Mouse (Mus musculus) ovary, postnatal 14 days (tissue): ENCODE measurements around the gene Gfod1.

Experiments used
- DNase-seq: peaks from one replicate; pipeline ENCODE4 v3.0.0; 2022; ENCODE audit warnings: low spot score

Gfod1 gene

DNA sequence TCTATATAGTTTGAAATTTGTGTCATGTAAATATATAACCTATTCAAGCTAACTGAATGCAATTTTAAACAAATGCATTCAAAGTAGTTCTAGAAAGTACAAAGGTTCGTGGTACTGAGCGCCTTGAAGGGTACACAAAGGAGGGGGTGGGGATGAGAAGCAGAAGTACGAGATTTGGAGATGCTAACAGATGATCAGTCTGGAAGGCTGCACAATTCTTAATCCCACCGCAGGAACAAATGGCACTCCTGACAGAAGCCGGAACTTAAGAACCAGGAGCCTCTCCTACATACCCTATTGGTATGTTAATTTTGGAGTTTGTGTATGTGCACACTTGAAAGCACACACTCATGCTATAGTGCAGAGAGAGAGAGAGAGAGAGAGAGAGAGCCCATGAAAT, 4.8 kb downstream of the Gfod1 start:
- no peak for DNase-seq

- no peak for DNase-seq
Observed at GRCm38 (mm10) chr13:43297526-43297925, 6.4 kb downstream of the Gfod1 start.

DNA sequence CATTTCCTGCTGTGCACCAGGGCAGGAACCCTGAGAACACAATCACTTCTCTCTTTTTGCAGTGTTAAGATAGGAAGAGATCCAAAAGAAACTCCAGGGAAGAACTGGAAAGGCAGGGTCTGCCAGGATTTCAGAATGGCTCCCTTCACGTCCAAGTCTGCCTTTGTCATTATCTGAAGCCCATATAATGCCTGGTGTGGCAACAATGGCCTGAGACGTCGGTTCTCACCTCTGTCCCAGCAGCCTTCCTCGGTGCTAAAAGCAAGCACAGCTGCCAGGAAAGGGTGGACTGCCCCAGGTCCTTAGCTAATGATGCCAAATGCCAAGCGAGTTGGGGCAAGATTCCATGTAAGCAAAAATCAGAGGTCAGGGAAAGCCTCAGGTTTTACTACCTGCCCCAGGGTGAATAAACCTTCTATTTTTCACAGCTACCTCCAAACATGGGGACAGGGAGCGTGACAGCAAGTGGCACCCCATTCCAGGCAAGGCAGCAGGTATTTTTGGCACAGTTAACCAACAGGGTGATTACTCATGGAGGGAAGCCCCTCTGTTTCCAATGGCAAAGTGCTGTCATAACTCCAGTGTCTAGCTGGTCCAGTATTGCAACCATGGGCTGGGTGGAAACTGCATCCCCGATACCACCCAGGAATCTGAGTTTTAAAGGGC, 7.7 kb downstream of the Gfod1 start:
- no peak for DNase-seq

- DNase-seq, result no peak
Observed at GRCm38 (mm10) chr13:43295684-43296083, 8.3 kb downstream of the Gfod1 start.

GRCm38 (mm10) chr13:43294957-43295590, 8.9 kb downstream of the Gfod1 start:
- no peak for DNase-seq

- no peak for DNase-seq
Observed at GRCm38 (mm10) chr13:43292892-43293291, 11.1 kb downstream of the Gfod1 start.

DNA sequence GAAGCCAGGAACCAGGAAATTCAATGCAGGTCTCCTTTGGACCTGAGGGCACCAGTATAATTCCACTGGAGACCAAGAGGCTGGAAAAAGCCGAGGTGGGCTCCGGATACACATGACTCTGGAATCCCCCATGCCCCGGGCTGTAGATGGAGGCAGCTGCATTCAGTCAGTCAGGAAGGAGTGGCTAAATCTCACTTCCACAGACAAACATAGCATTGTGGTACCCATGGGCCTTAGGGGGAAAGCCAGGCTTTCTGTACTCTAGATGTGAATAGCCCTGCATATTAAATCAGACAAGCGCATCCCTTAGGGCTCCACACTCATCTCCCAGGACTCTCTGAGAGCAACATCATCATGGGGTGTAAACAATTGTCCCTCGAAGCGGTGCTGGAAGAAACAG, 14.9 kb downstream of the Gfod1 start:
- no peak for DNase-seq

GRCm38 (mm10) chr13:43288444-43288843, 15.5 kb downstream of the Gfod1 start:
- DNase-seq, result no peak

DNA sequence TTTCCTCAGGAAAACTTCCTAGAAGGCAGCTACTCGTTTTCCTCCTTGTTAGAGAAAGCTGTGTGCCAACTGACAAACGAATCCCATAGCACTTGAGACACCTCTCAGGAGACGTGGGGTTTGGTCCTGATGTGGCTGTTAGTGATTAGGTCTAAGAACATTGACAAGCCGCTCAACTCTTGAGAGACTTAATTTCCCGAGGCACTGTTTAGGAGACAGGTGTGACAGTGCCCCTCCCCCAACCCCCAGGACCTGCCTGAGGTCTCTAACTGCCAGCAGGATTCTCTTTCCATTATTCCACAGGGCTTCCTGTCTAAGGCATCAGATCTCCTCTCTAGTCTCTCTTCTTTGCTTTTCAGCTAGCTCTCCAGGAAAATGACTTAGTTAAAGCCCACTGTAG, 15.9 kb downstream of the Gfod1 start:
- DNase-seq, result no peak

GRCm38 (mm10) chr13:43286836-43287235, 17.1 kb downstream of the Gfod1 start:
- DNase-seq, result no peak

GRCm38 (mm10) chr13:43284711-43285151, 19.2 kb downstream of the Gfod1 start:
- no peak for DNase-seq

GRCm38 (mm10) chr13:43273906-43274305, 30.1 kb downstream of the Gfod1 start:
- DNase-seq, result no peak

DNA sequence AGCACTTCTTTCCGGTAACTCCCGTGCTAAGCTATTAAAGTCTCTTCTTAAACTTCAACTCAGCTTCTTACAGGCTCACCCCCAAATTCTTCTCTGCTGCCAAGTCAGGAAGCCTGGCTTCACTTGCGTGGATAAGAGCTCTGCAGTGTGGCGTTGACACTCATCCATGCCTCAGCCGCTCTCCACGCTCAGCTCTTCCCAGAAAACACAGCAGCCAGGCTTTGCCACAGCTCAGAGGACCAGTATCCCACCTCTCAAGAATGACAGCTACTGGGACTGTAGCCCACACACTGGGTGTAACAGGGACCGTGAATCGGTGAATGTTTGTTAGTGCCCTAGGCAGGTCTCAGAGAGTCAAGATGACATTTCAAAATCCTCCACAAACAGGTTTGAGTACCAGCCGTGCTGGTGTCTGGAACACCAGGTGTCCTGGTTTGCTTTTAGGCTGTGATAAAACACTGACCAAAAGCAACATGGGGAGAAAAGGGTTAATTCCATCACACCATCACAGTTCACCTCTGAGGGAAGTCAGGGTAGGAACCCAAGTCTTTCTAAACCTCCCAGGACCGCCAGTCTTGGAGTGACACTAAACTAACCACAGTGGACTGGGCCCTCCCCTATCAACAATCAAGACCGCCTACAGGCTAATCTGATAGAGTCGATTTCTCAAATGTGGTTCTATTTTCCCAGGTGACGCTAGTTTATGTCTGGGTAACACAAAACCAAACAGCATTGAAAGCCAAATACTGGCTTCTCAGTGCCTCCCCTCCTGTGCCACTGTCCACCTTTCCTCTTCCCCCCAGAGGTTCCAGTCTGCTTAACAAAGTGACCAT, 31.5 kb downstream of the Gfod1 start:
- no peak for DNase-seq

GRCm38 (mm10) chr13:43271481-43271880, 32.5 kb downstream of the Gfod1 start:
- DNase-seq, result no peak

DNA sequence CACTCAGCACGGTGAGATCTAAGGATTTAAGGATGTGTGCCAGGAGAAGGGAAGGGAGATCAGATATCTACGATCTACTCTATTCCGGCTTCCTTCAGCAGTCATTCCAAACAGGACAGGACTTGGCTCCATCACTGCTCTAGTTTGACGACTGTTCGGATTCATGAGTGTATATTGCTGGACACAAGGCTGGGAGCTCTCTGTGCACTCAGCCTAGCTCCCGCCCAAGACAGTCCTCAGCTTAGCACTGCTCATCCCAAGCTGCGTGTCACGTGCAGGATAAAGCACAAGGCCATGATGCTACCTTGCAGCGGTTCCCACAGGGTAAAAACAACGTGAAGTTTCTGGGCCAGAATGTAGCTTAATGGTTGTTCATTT, 33.8 kb downstream of the Gfod1 start:
- no peak for DNase-seq

DNA sequence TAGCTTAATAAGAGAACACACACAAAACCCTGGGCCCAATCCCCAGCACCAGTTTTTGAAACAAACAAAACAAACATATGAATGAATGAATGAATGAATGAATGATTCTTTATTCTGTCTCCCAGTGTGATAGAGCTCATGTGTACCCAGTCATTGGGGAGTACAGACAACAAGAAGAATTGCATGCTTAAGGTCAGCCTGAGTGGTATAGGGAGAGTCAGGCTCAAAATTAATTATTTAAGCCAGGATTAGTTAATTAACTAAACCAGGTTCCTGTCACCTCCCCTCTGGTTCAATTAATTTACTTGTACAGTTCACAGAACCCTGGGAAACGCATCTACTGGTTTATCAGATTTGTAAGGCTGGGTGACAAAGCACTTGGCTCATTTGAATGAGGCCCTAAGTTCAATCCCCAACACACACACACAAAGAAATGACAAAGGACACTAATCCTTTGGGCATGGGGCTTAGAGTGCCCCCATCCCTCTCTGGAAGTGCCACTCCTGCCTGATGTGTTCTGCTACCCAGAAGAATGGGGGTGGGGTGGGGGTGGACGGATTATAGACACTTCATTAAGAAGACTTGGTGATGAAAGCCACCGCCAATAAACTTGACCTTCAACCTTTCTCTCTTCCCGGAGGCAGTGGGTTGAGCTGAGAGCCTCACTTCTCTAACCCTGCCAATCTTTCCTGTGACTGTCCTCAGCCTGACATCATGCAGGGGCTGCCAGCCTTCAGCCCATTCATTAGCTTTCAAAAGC, 34.3 kb downstream of the Gfod1 start:
- no peak for DNase-seq

DNA sequence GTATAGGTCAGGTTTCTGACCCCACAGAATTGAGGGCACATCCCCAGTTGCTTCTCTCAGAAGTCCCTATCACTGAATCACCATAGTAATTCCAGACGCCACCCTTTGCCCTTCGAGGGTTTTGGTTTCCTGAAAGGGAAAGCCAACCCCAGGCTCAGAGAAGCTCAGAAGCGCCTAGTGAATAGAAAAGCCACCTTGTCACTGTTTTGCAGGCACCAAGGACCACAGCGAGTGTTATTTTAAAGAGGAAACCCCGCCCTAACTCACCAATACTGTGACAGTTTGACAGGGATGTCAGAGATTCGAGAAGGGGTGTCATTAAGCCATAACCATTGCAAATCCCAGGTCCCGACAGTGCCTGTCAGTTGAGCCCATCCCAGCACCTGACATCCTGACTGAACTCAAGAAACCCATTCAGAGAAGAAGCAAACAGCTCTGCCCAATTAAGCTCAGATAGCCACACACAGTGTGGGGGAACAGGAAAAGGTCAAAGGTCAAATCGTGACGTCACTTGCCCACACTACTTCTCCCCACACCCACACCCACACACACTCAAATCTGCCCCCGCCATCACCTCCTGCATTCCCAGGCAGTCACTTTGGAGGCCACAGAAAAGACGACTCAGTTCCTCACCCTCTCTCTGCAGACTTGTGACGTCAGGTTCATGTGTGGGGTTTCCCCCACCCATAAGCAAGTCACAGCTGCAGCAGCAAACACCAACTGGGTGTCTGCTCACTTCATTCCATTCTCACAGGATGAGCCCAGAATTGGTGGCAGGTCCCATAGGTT, 35.2 kb downstream of the Gfod1 start:
- no peak for DNase-seq

DNA sequence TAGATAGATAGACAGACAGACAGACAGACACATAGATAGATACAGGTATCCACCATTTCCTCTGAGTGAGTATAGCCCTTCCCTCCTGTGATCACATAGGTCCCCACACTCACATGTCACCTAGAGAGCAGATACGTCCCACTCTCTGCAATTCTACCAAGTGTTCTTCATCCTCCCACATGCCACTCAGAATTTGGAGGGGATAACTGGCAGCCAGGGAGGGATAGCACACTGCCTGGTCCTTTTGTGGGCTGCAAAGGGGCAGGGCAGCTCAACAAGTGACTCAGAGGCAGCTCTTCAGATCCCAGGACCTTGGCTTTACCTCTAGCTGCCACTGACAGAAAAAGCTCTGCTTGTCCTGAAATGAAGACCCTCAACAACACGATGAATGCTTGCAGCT, 36.1 kb downstream of the Gfod1 start:
- DNase-seq, result no peak

- DNase-seq, result no peak
Observed at GRCm38 (mm10) chr13:43267216-43267615, 36.8 kb downstream of the Gfod1 start.

DNA sequence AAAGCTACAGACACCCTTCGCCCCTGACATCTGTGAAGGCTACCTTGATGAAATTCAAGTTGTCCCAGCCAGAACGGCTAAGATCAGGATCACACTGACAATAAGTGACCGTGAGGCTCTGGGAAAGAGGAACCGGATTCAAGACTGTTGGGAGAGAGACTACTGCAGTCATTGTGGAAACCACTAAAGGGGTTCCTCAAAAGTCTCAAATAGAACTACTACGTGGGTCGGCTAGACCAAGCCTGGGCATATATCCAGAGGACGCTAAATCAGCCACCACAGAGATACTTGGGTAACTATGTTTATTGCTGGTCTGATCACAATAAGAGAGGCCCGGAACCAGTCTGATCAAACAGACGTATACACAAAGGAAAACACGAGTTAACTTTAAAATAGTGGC, 37.6 kb downstream of the Gfod1 start:
- no peak for DNase-seq

- no peak for DNase-seq
Observed at GRCm38 (mm10) chr13:43265116-43265515, 38.9 kb downstream of the Gfod1 start.

GRCm38 (mm10) chr13:43263646-43264045, 40.3 kb downstream of the Gfod1 start:
- DNase-seq, result no peak
